Mouse (Mus musculus) MEL (cell line): ENCODE measurements at regions not wholly inside any gene's neighbourhood (a gene's known extent, or its start where the extent isn't known, plus 50 kb on each side); places are given as distances from the start of the nearest gene placed in this dataset.

Experiments used
- DNase-seq: peaks from one replicate; pipeline ENCODE4 v3.0.0; 2011; ENCODE audit warnings: low read depth, low spot score
- H3K27ac ChIP-seq: 2 replicates; pipeline ENCODE4 v1.5.1; 2012; ENCODE audit warnings: low read depth, mild to moderate bottlenecking, control low read depth, low read length, moderate library complexity; ENCODE audit not compliant: control insufficient read depth
- H3K27me3 ChIP-seq, 2 experiments: fragments of 150-350 bp in 1 of 2; sonication (generic) in 1 of 2; 2 replicates each; pipeline ENCODE4 v1.6.1; 2012; ENCODE audit warnings: low read length in 2 of 2, mild to moderate bottlenecking in 2 of 2, improper control_type of control experiment in 1 of 2, moderate library complexity in 1 of 2; ENCODE audit not compliant: insufficient read depth in 2 of 2, control insufficient read depth in 1 of 2
- H3K36me3 ChIP-seq, 2 experiments: 2 replicates each; pipeline ENCODE4 v1.6.1; 2012 to 2014; ENCODE audit warnings: low read length in 2 of 2, improper control_type of control experiment in 1 of 2, inconsistent platforms in 1 of 2, mild to moderate bottlenecking in 1 of 2; ENCODE audit not compliant: insufficient read depth in 2 of 2, control insufficient read depth in 1 of 2
- H3K4me1 ChIP-seq, 2 experiments: fragments of 150-350 bp in 1 of 2; sonication (generic) in 1 of 2; 2 replicates each; pipeline ENCODE4 v1.6.1; 2012; ENCODE audit warnings: low read length in 2 of 2, improper control_type of control experiment in 1 of 2, mild to moderate bottlenecking in 1 of 2; ENCODE audit not compliant: insufficient read depth in 2 of 2, control insufficient read depth in 1 of 2
- H3K4me3 ChIP-seq, 2 experiments: fragments of 150-350 bp in 1 of 2; sonication (generic) in 1 of 2; 2 replicates each; pipeline ENCODE4 v1.5.1; 2012; ENCODE audit warnings: low read depth in 2 of 2, low read length in 2 of 2, mild to moderate bottlenecking in 2 of 2, moderate library complexity in 2 of 2, control low read depth in 1 of 2, improper control_type of control experiment in 1 of 2; ENCODE audit not compliant: control insufficient read depth in 1 of 2, insufficient read depth in 1 of 2
- H3K79me2 ChIP-seq: 2 replicates; pipeline ENCODE4 v1.6.1; 2012; ENCODE audit warnings: mild to moderate bottlenecking, low read length, moderate library complexity; ENCODE audit not compliant: control insufficient read depth, poor library complexity, insufficient read depth
- H3K9ac ChIP-seq: 2 replicates; pipeline ENCODE4 v1.6.1; 2012; ENCODE audit warnings: low read depth, mild to moderate bottlenecking, control low read depth, low read length, moderate library complexity; ENCODE audit not compliant: control insufficient read depth, poor library complexity, severe bottlenecking
- H3K9me3 ChIP-seq: fragments of 150-350 bp; sonication (generic); replicated peaks from 2 replicates; pipeline ENCODE4 v1.6.1; 2012; ENCODE audit warnings: mild to moderate bottlenecking, low read length, improper control_type of control experiment, moderate library complexity; ENCODE audit not compliant: insufficient read depth
- BHLHE40 ChIP-seq: IDR thresholded peaks from 2 replicates; pipeline ENCODE4 v1.6.1; 2012; ENCODE audit warnings: low read depth, mild to moderate bottlenecking, inconsistent platforms, low read length, improper control_type of control experiment, borderline replicate concordance
- CTCF ChIP-seq, 3 experiments: IDR thresholded peaks in 2 of 3; conservative IDR thresholded peaks in 1 of 3; 2 replicates each; pipeline ENCODE4 v1.5.1; 2011 to 2012; ENCODE audit warnings: low read length in 3 of 3, low read depth in 2 of 3, mild to moderate bottlenecking in 2 of 3, improper control_type of control experiment in 1 of 3, inconsistent platforms in 1 of 3, mixed read lengths in 1 of 3, moderate library complexity in 1 of 3; ENCODE audit not compliant: control insufficient read depth in 1 of 3, insufficient read depth in 1 of 3, poor library complexity in 1 of 3, severe bottlenecking in 1 of 3
- ELF1 ChIP-seq: IDR thresholded peaks from 2 replicates; pipeline ENCODE4 v1.6.1; 2014; ENCODE audit warnings: low read depth, mild to moderate bottlenecking, inconsistent platforms, low read length, improper control_type of control experiment, moderate library complexity
- GATA1 ChIP-seq: IDR thresholded peaks from 2 replicates; pipeline ENCODE4 v1.6.1; 2011; ENCODE audit warnings: low read depth, low read length, improper control_type of control experiment
- MAX ChIP-seq: IDR thresholded peaks from 2 replicates; pipeline ENCODE4 v1.6.1; 2011; ENCODE audit warnings: low read length, improper control_type of control experiment
- MEF2A ChIP-seq: IDR thresholded peaks from 2 replicates; pipeline ENCODE4 v1.6.1; 2014; ENCODE audit warnings: low read depth, mild to moderate bottlenecking, inconsistent platforms, low read length, improper control_type of control experiment; ENCODE audit not compliant: poor library complexity, insufficient replicate concordance, severe bottlenecking; ENCODE audit errors: extremely low read depth
- MXI1 ChIP-seq: IDR thresholded peaks from 2 replicates; pipeline ENCODE4 v1.6.1; 2011; ENCODE audit warnings: mild to moderate bottlenecking, low read depth, low read length, improper control_type of control experiment
- MYB ChIP-seq: IDR thresholded peaks from 2 replicates; pipeline ENCODE4 v1.6.1; 2011; ENCODE audit warnings: mild to moderate bottlenecking, low read depth, low read length, improper control_type of control experiment
- POLR2AphosphoS2 ChIP-seq: IDR thresholded peaks from 2 replicates; pipeline ENCODE4 v1.6.1; 2011; ENCODE audit warnings: low read length, improper control_type of control experiment
- POLR2AphosphoS5 ChIP-seq: IDR thresholded peaks from 2 replicates; pipeline ENCODE4 v1.6.1; 2012; ENCODE audit warnings: low read depth, borderline replicate concordance, mild to moderate bottlenecking, inconsistent platforms, low read length, moderate library complexity, mixed read lengths
- SIN3A ChIP-seq: IDR thresholded peaks from 2 replicates; pipeline ENCODE4 v1.6.1; 2012; ENCODE audit warnings: low read length, improper control_type of control experiment, inconsistent platforms
- SMC3 ChIP-seq: IDR thresholded peaks from 2 replicates; pipeline ENCODE4 v1.6.1; 2011; ENCODE audit warnings: low read depth, low read length, improper control_type of control experiment
- USF2 ChIP-seq, 2 experiments: IDR thresholded peaks; 2 replicates each; pipeline ENCODE4 v1.6.1; 2011 to 2012; ENCODE audit warnings: improper control_type of control experiment in 2 of 2, low read length in 2 of 2, borderline replicate concordance in 1 of 2, inconsistent platforms in 1 of 2, low read depth in 1 of 2, mild to moderate bottlenecking in 1 of 2; ENCODE audit not compliant: insufficient read depth in 1 of 2
- ZC3H11A ChIP-seq: IDR thresholded peaks from 2 replicates; pipeline ENCODE4 v1.6.1; 2012; ENCODE audit warnings: low read depth, mild to moderate bottlenecking, inconsistent platforms, low read length, improper control_type of control experiment
- ZMIZ1 ChIP-seq: IDR thresholded peaks from 2 replicates; pipeline ENCODE4 v1.6.1; 2012; ENCODE audit warnings: low read depth, mild to moderate bottlenecking, inconsistent platforms, low read length, improper control_type of control experiment, moderate library complexity

GRCm38 (mm10) chr15:10846722-10847121, 105.4 kb upstream of the C1qtnf3 start:
- Histone ChIP-seq H3K4me3 (no peak overlapping the region), H3K36me3 (no peaks in the 10 kb centered on the region), H3K27ac (no peak overlapping the region), H3K79me2 (no peaks in the 10 kb centered on the region), H3K9ac (no peak overlapping the region), H3K9me3 (no peaks in the 10 kb centered on the region), H3K4me1 (no peaks in the 10 kb centered on the region)
- no peak for TF ChIP-seq ZC3H11A
- TF ChIP-seq SIN3A: no peak
- TF ChIP-seq ZMIZ1: no peak
- TF ChIP-seq ELF1: no peak
- no peak for TF ChIP-seq GATA1
- TF ChIP-seq BHLHE40: no peak
- no peak for TF ChIP-seq MEF2A
- no peak for TF ChIP-seq MXI1
- TF ChIP-seq USF2 (IDR thresholded peaks at IDR 0.05; ENCODE audit: borderline replicate concordance in 1 of 2, insufficient read depth in 1 of 2, low read depth in 1 of 2, low read length in 2 of 2): no peak
- no peak for TF ChIP-seq POLR2AphosphoS5
- no peak for TF ChIP-seq SMC3
- TF ChIP-seq MYB: no peak
- no peak for TF ChIP-seq CTCF (IDR thresholded peaks at IDR 0.05 in 2 of 3, conservative IDR thresholded peaks at IDR 0.05 in 1 of 3; ENCODE audit: control insufficient read depth in 1 of 3, insufficient read depth in 1 of 3, low read depth in 2 of 3, low read length in 3 of 3, poor library complexity in 1 of 3, severe bottlenecking in 1 of 3)
- TF ChIP-seq POLR2AphosphoS2: no peak
- TF ChIP-seq, all 39 proteins: peak for 0
- H3K27me3 ChIP-seq: no peaks in the 10 kb centered on the region
- no peak for DNase-seq

GRCm38 (mm10) chr15:10864004-10864775, 87.9 kb upstream of the C1qtnf3 start:
- Histone ChIP-seq H3K9me3 (no peaks in the 10 kb centered on the region), H3K4me1 (no peaks in the 10 kb centered on the region), H3K27ac (no peak overlapping the region), H3K27me3 (no peaks in the 10 kb centered on the region)
- DNase-seq: no peak
- TF ChIP-seq MAX: no peak
- TF ChIP-seq, all 39 proteins: peak for 0
- Histone ChIP-seq H3K36me3 (no peaks in the 10 kb centered on the region), H3K4me3 (no peak overlapping the region), H3K9ac (no peak overlapping the region), H3K79me2 (no peaks in the 10 kb centered on the region)
